Mouse (Mus musculus) left cerebral cortex, postnatal 36 days (tissue): ENCODE results near the gene Abhd13. TPM values are rescaled to one million over a fixed set of nuclear protein-coding genes. Genes with fewer than 3 reads are reported as not detected.
A peak's percentile ranks its signal among the peaks of the same experiment; 100 is the strongest.

Source experiments
- DNase-seq, 2 experiments: peaks; one replicate each; pipeline ENCODE4 v3.0.0; 2021 to 2022; ENCODE audit warnings: low spot score in 2 of 2, mixed read lengths in 1 of 2
- intact Hi-C: fragments of 180-260 bp; cut with DNase I; formaldehyde crosslinking; loops from one replicate; pipeline ENCODE4 v1.15.1; 2025
- total RNA-seq, 2 experiments: library from RNA; stranded (reverse); gene quantifications; 2 replicates each; pipeline ENCODE4 v1.2.3; 2021

Gene Abhd13
- total RNA-seq, 2 experiments from 2014 or later, result 28.1 to 29.0 TPM

DNA sequence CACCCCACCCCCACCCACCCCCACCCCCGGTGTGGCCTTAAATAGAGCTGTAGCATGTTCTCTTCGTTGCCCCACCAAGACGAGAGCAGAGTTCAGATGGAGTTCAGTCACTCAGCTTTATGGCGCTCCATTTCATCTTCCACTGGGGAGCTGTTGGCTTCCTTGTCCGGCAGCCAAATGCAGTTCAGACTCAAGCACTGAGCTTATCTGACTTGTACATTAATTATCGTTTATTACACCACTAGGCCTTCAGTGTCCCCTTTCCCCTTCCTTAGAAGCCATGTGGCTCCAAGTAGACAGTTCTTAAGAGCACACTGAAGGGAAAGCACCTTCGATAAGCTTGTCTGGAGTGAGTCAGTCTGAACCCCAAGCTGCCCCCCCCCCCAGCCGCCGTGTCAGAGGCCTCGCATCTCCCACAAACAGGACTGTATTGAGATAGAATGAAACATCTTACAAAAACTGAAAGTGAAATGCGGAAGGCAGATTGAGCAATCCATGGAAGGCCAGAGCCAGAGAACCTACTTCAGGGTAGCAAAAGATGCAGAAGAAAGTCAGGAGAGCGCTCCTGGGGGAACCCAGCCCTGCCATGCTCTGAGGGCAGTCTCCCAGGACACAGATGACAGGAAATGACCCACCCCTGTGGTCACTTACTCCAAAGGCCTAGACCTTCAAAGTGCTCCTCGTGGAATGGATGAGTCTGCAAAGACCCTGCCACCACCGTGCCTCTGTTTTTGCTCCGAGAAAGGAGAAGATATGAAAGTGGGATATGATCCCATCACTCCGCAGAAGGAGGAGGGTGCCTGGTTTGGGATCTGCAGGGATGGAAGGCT is 28.9 kb downstream of the Abhd13 start, which contains the start of gene Tnfsf13b:
Tnfsf13b (plus strand) TSS at position 312 of the 830 bp plus-strand sequence.
- DNase-seq, result peak in 1 of 2 experiments; percentile 9
- intact Hi-C loops, result no loop called here

- DNase-seq, result peak; percentile 42 to 43
- intact Hi-C loops, result no loop called here
Measured at GRCm38 (mm10) chr8:10006986-10007659, 29.6 kb downstream of the Abhd13 start.

DNA sequence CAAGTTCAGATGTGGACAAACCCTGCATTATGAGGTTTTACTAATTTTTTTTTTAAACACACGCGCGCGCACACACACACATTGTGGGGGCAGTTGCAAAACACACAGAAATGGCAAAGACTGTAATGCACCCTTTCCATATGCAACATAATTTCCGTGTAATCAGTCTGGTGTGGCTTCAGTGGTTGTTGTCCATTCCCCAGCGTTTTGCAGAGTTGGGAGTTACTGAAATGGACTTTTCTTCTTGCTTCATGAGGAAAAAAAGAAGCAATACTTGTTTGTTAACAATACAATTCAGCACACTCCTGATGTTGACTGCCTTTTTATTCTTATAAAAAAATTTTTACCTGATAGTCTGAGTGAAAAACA is 30.1 kb downstream of the Abhd13 start:
- intact Hi-C loops, result no loop called here
- DNase-seq, result no peak

- no peak for DNase-seq
- intact Hi-C loops, result no loop called here
Measured at GRCm38 (mm10) chr8:10016252-10016651, 38.7 kb downstream of the Abhd13 start.

DNA sequence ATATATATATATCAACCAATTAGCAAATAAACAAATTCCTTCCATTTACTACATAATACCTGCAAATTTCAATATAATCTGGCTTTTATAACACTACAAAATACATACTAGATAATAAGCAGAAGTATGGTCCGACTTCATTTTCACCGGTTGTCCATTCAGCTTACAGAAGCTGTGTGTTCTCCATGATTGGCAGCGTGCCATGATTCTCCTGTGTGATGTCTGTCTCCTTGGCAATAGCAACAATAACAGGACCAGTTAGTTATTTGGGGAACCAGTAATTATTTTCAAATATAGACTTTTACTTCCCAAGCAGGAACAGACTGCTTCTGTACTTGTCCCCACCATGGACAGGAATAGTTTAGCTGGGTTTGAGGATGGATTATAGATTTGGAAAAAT is 39.7 kb downstream of the Abhd13 start:
- intact Hi-C loops, result no loop called here
- peak in 1 of 2 experiments; percentile 20 for DNase-seq

- intact Hi-C loops, result no loop called here
- DNase-seq, result no peak
Measured at GRCm38 (mm10) chr8:10030320-10031060, 53.0 kb downstream of the Abhd13 start.

- intact Hi-C loops, result no loop called here
- no peak for DNase-seq
Measured at GRCm38 (mm10) chr8:10031177-10031576, 53.7 kb downstream of the Abhd13 start.

- DNase-seq, result no peak
- intact Hi-C loops, result loop anchor here (5.0 to 10.0 kb wide), 4 partner anchors 194 to 1144 kb away; no protein-coding TSS in a partner anchor
Measured at GRCm38 (mm10) chr8:10040866-10041265, 63.4 kb downstream of the Abhd13 start.

Other genes with a start within 250 kb of the Abhd13 start
- gene Fam155a, start 206.5 kb upstream of the Abhd13 start, total RNA-seq, result 100 to 1,000 TPM; 117 to 124 TPM
- gene Gm10217, start 113.5 kb upstream of the Abhd13 start, total RNA-seq, result not detected
- 1 to 10 TPM; 9.9 to 10.0 TPM for gene Lig4, start within 50 bp of the Abhd13 start, total RNA-seq
- gene Tnfsf13b, start 28.8 kb downstream of the Abhd13 start, total RNA-seq, result 1 to 10 TPM; 2.7 to 3.1 TPM
- 10 to 100 TPM; 31.3 to 39.1 TPM for gene Myo16, start 176.2 kb downstream of the Abhd13 start, total RNA-seq